Comparison of ENCODE assay signal across 24 mouse cellular contexts in the genomic region with DNA sequence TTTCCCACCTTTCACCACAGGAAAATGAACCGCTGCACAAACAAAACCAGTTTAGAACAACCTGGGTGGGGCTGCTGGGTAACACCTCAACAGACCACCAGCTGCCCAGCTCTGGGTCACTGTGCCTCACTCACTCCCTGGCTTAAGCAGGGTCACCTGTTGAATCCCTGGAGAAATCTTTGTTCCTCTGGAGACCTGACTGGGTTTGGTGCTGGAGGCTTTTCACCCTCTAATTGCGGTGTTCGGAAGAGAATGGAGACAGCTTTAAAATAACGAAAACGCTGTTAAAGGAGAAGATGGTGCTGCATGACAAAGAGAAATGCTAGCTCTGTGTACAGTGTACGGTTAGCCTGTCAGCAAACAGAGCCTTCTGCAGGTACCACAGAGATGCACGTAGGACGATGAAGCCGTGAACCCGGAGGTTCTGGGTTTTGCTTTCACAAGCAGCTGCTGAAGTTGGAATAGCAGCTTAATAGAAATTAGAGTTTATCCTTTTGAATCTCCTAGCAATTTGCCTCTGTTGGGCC.
DNase-seq lines count a peak whose midpoint lies in the region; ATAC-seq lines count a peak whose summit lies in the region.
"Had no signal": no experiment of that assay in that cellular context is flagged by ENCODE, and none has a peak within 500 bp of the region (broad histone marks: within the 10 kb centered on the region; RNA-seq: fewer than 3 reads in every experiment).

No protein-coding gene starts in this region.

- no peaks in the 10 kb centered on the region for H3K36me3 ChIP-seq in liver, embryonic 16.5 days (ENCODE audit: control insufficient read depth, insufficient read depth)
- no peaks in the 10 kb centered on the region for H3K36me3 ChIP-seq in liver, embryonic 11.5 days (ENCODE audit: control insufficient read depth, insufficient read depth, low read length)
- no peaks in the 10 kb centered on the region for H3K36me3 ChIP-seq in forebrain, embryonic 16.5 days (ENCODE audit: control insufficient read depth, insufficient read depth)
- no peaks in the 10 kb centered on the region for H3K36me3 ChIP-seq in intestine, embryonic 15.5 days
- H3K36me3 ChIP-seq: hindbrain, embryonic 13.5 days; limb, embryonic 12.5 days; liver, embryonic 12.5 days; neural tube, embryonic 12.5 days had no signal

- H3K9me3 ChIP-seq in liver, embryonic 16.5 days (replicated peaks; ENCODE audit: control insufficient read depth, low read length) = no peaks in the 10 kb centered on the region
- H3K9me3 ChIP-seq in liver, embryonic 11.5 days (ENCODE audit: control insufficient read depth, low read length) = no peaks in the 10 kb centered on the region
- H3K9me3 ChIP-seq in forebrain, embryonic 16.5 days (ENCODE audit: control insufficient read depth, low read length) = no peaks in the 10 kb centered on the region
- H3K9me3 ChIP-seq in intestine, embryonic 15.5 days = no peaks in the 10 kb centered on the region
- H3K9me3 ChIP-seq: hindbrain, embryonic 13.5 days; limb, embryonic 12.5 days; liver, embryonic 12.5 days; neural tube, embryonic 12.5 days had no signal

- H3K4me3 ChIP-seq in liver, embryonic 16.5 days (ENCODE audit: low read depth, low read length) = no peak overlapping the region
- no peak overlapping the region for H3K4me3 ChIP-seq in liver, embryonic 11.5 days (ENCODE audit: low read depth, low read length)
- no peak overlapping the region for H3K4me3 ChIP-seq in forebrain, embryonic 16.5 days (replicated peaks; ENCODE audit: low read length)
- H3K4me3 ChIP-seq in intestine, embryonic 15.5 days (replicated peaks) = no peak overlapping the region
- H3K4me3 ChIP-seq: hindbrain, embryonic 13.5 days; left cerebral cortex, adult 2 months; limb, embryonic 12.5 days; liver, embryonic 12.5 days; neural tube, embryonic 12.5 days had no signal

- ATAC-seq in liver, embryonic 16.5 days (ENCODE audit: low read depth) = peak; percentile 41; the same call in 1 of the 2 replicates
- no peak for ATAC-seq in liver, embryonic 11.5 days (replicated peaks; ENCODE audit: low FRiP score)
- no peak for ATAC-seq in forebrain, embryonic 16.5 days
- no peak for ATAC-seq in intestine, embryonic 15.5 days
- ATAC-seq in megakaryocyte-erythroid progenitor cell, adult 5-6 weeks (replicated peaks; ENCODE audit: low FRiP score, low TSS enrichment, poor library complexity, severe bottlenecking) = no peak
- ATAC-seq: inflammation-experienced regulatory T-cells, adult 6 months; liver, embryonic 12.5 days had no signal

- no peak overlapping the region for H3K27ac ChIP-seq in liver, embryonic 16.5 days (ENCODE audit: low read length)
- H3K27ac ChIP-seq in liver, embryonic 11.5 days (ENCODE audit: low read depth, low read length) = no peak overlapping the region
- H3K27ac ChIP-seq in forebrain, embryonic 16.5 days (ENCODE audit: low read length) = no peak overlapping the region
- no peak overlapping the region for H3K27ac ChIP-seq in intestine, embryonic 15.5 days
- H3K27ac ChIP-seq: hindbrain, embryonic 13.5 days; kidney, postnatal 0 days; left cerebral cortex, adult 2 months; limb, embryonic 12.5 days; liver, embryonic 12.5 days; neural tube, embryonic 12.5 days had no signal

- H3K9ac ChIP-seq in liver, embryonic 16.5 days (ENCODE audit: low read depth, low read length) = no peak overlapping the region
- no peak overlapping the region for H3K9ac ChIP-seq in liver, embryonic 11.5 days (ENCODE audit: low read depth, low read length)
- no peak overlapping the region for H3K9ac ChIP-seq in forebrain, embryonic 16.5 days (replicated peaks; ENCODE audit: low read depth, low read length)
- H3K9ac ChIP-seq in intestine, embryonic 15.5 days = no peak overlapping the region
- H3K9ac ChIP-seq: hindbrain, embryonic 13.5 days; limb, embryonic 12.5 days; liver, embryonic 12.5 days; neural tube, embryonic 12.5 days had no signal

- no peaks in the 10 kb centered on the region for H3K4me1 ChIP-seq in liver, embryonic 16.5 days (ENCODE audit: control insufficient read depth, low read depth, low read length)
- H3K4me1 ChIP-seq in liver, embryonic 11.5 days (replicated peaks; ENCODE audit: control insufficient read depth, insufficient read depth, low read length) = no peaks in the 10 kb centered on the region
- peaks cover 8% of the 10 kb centered on the region; the same call in 1 of the 2 replicates for H3K4me1 ChIP-seq in forebrain, embryonic 16.5 days (replicated peaks; ENCODE audit: control insufficient read depth, insufficient read depth, low read length)
- no peaks in the 10 kb centered on the region for H3K4me1 ChIP-seq in intestine, embryonic 15.5 days (replicated peaks)
- H3K4me1 ChIP-seq: liver, embryonic 12.5 days; neural tube, embryonic 12.5 days had no signal

- WGBS in liver, embryonic 16.5 days (ENCODE audit: insufficient replicate concordance) = 42% methylated on average over 10 of the region's 10 CpGs
- 52% methylated on average over 10 of the region's 10 CpGs for whole genome bisulfite sequencing in liver, embryonic 11.5 days
- 7% methylated on average over 10 of the region's 10 CpGs for WGBS in forebrain, embryonic 16.5 days
- WGBS in intestine, embryonic 15.5 days = 53% methylated on average over 10 of the region's 10 CpGs

- H3K27me3 ChIP-seq in liver, embryonic 16.5 days (ENCODE audit: control insufficient read depth, insufficient read depth, low read depth, low read length) = no peaks in the 10 kb centered on the region
- no peaks in the 10 kb centered on the region; the same call in 1 of the 2 replicates for H3K27me3 ChIP-seq in liver, embryonic 11.5 days (replicated peaks; ENCODE audit: control insufficient read depth, insufficient read depth, low read length)
- no peaks in the 10 kb centered on the region for H3K27me3 ChIP-seq in forebrain, embryonic 16.5 days (replicated peaks; ENCODE audit: control insufficient read depth, insufficient read depth, low read length)
- no peaks in the 10 kb centered on the region for H3K27me3 ChIP-seq in intestine, embryonic 15.5 days (replicated peaks)
- H3K27me3 ChIP-seq: CH12.LX; limb, embryonic 12.5 days; liver, embryonic 12.5 days had no signal

- H3K4me2 ChIP-seq in liver, embryonic 16.5 days (ENCODE audit: low read depth, low read length) = no peak overlapping the region
- H3K4me2 ChIP-seq in liver, embryonic 11.5 days = no peak overlapping the region
- H3K4me2 ChIP-seq in forebrain, embryonic 16.5 days (ENCODE audit: low read length) = 0 out of 2 replicates have a peak overlapping the region, but pooled peaks have one; percentile 3
- no peak overlapping the region for H3K4me2 ChIP-seq in intestine, embryonic 15.5 days (replicated peaks)
- H3K4me2 ChIP-seq: hindbrain, embryonic 13.5 days; limb, embryonic 12.5 days; liver, embryonic 12.5 days; neural tube, embryonic 12.5 days had no signal

- no peak for DNase-seq in liver, embryonic 11.5 days (ENCODE audit: low spot score)
- DNase-seq in WW6 (ENCODE audit: low read depth, low spot score) = peak; percentile 16
- no peak for DNase-seq in cerebellum, postnatal 36 days
- DNase-seq: adrenal gland, postnatal 25 days; B cell, adult 2 months; cerebellum, adult 9-10 months; gastrocnemius, postnatal 36 days; kidney, adult 2 months; lung, adult 2 months; lung, postnatal 14 days; right cerebral cortex, postnatal 25 days; spleen, adult 18-20 months had no signal
